Mouse (Mus musculus): ENCODE data around the gene Bbs9. TPM values are rescaled to one million over a fixed set of nuclear protein-coding genes. Genes with fewer than 3 reads are reported as not detected.

Bbs9 gene
- polyA plus RNA-seq, 1 experiment from 2014 or later, result 17.4 TPM

- H3K27me3 ChIP-seq (replicated peaks), result no peaks in the 10 kb centered on the region
- no peak overlapping the region for H3K27ac ChIP-seq (replicated peaks)
- H3K4me2 ChIP-seq, result no peak overlapping the region
- H3K36me3 ChIP-seq, result no peaks in the 10 kb centered on the region
- 0 out of 2 replicates have a peak, but pooled peaks cover 3% of the 10 kb centered on the region for H3K4me1 ChIP-seq
- no peak overlapping the region for H3K4me3 ChIP-seq (replicated peaks)
- no peak for ATAC-seq (ENCODE audit: low FRiP score)
- no peaks in the 10 kb centered on the region for H3K9me3 ChIP-seq (replicated peaks)
- 89% methylated on average over 4 of the region's 4 CpGs for WGBS
- no peak overlapping the region for H3K9ac ChIP-seq (replicated peaks)
Measured at GRCm38 (mm10) chr9:22679485-22679884, 204.0 kb downstream of the Bbs9 start.

GRCm38 (mm10) chr9:22680031-22680430 lies 204.5 kb downstream of the Bbs9 start:
- WGBS, result 54% methylated on average over 12 of the region's 12 CpGs
- no peaks in the 10 kb centered on the region for H3K36me3 ChIP-seq
- no peak overlapping the region for H3K4me2 ChIP-seq
- H3K27ac ChIP-seq (replicated peaks), result no peak overlapping the region
- no peak overlapping the region for H3K4me3 ChIP-seq (replicated peaks)
- no peak for ATAC-seq (ENCODE audit: low FRiP score)
- H3K9ac ChIP-seq (replicated peaks), result no peak overlapping the region
- no peaks in the 10 kb centered on the region for H3K9me3 ChIP-seq (replicated peaks)
- no peaks in the 10 kb centered on the region for H3K27me3 ChIP-seq (replicated peaks)
- 0 out of 2 replicates have a peak, but pooled peaks cover 3% of the 10 kb centered on the region for H3K4me1 ChIP-seq

- WGBS, result 38% methylated on average over 1 of the region's 1 CpGs
- H3K4me3 ChIP-seq (replicated peaks), result no peak overlapping the region
- no peak for ATAC-seq (ENCODE audit: low FRiP score)
- H3K4me2 ChIP-seq, result no peak overlapping the region
- H3K27ac ChIP-seq (replicated peaks), result no peak overlapping the region
- no peaks in the 10 kb centered on the region for H3K27me3 ChIP-seq (replicated peaks)
- H3K4me1 ChIP-seq, result 0 out of 2 replicates have a peak, but pooled peaks cover 3% of the 10 kb centered on the region
- no peaks in the 10 kb centered on the region for H3K9me3 ChIP-seq (replicated peaks)
- H3K9ac ChIP-seq (replicated peaks), result no peak overlapping the region
- no peaks in the 10 kb centered on the region for H3K36me3 ChIP-seq
Measured at GRCm38 (mm10) chr9:22680484-22680883, 205.0 kb downstream of the Bbs9 start.

- H3K4me2 ChIP-seq, result no peak overlapping the region
- 25% methylated on average over 3 of the region's 3 CpGs for WGBS
- no peak for ATAC-seq (ENCODE audit: low FRiP score)
Measured at GRCm38 (mm10) chr9:22683786-22684185, 208.3 kb downstream of the Bbs9 start.

GRCm38 (mm10) chr9:22686765-22687472 lies 211.4 kb downstream of the Bbs9 start:
- Histone ChIP-seq H3K27ac (replicated peaks) (no peak overlapping the region), H3K4me3 (replicated peaks) (no peak overlapping the region), H3K4me2 (no peak overlapping the region), H3K27me3 (replicated peaks) (no peaks in the 10 kb centered on the region), H3K9ac (replicated peaks) (no peak overlapping the region), H3K4me1 (peaks cover 8% of the 10 kb centered on the region; the same call in 1 of the 2 replicates), H3K36me3 (no peaks in the 10 kb centered on the region), H3K9me3 (replicated peaks) (no peaks in the 10 kb centered on the region)
- WGBS, result 83% methylated on average over 6 of the region's 6 CpGs
- ATAC-seq (ENCODE audit: low FRiP score), result no peak

More at GRCm38 (mm10) chr9:22683786-22684185, 208.3 kb downstream of the Bbs9 start:
- no peaks in the 10 kb centered on the region for H3K9me3 ChIP-seq (replicated peaks)
- 0 out of 2 replicates have a peak, but pooled peaks cover 3% of the 10 kb centered on the region for H3K4me1 ChIP-seq
- no peak overlapping the region for H3K27ac ChIP-seq (replicated peaks)
- no peak overlapping the region for H3K4me3 ChIP-seq (replicated peaks)
- no peaks in the 10 kb centered on the region for H3K36me3 ChIP-seq
- no peak overlapping the region for H3K9ac ChIP-seq (replicated peaks)
- no peaks in the 10 kb centered on the region for H3K27me3 ChIP-seq (replicated peaks)

GRCm38 (mm10) chr9:22690234-22690633 lies 214.7 kb downstream of the Bbs9 start:
- ATAC-seq (ENCODE audit: low FRiP score), result peak; percentile 41; the same call in 1 of the 2 replicates
- no peaks in the 10 kb centered on the region for H3K9me3 ChIP-seq (replicated peaks)
- no peak overlapping the region for H3K4me3 ChIP-seq (replicated peaks)
- H3K36me3 ChIP-seq, result no peaks in the 10 kb centered on the region
- H3K4me1 ChIP-seq, result peaks cover 5% of the 10 kb centered on the region; the same call in 1 of the 2 replicates
- H3K9ac ChIP-seq (replicated peaks), result no peak overlapping the region
- H3K4me2 ChIP-seq, result no peak overlapping the region
- WGBS, result 12% methylated on average over 7 of the region's 7 CpGs
- no peak overlapping the region; the same call in 1 of the 2 replicates for H3K27ac ChIP-seq (replicated peaks)
- H3K27me3 ChIP-seq (replicated peaks), result no peaks in the 10 kb centered on the region

- H3K36me3 ChIP-seq, result no peaks in the 10 kb centered on the region
- H3K27ac ChIP-seq (replicated peaks), result no peak overlapping the region
- H3K4me3 ChIP-seq (replicated peaks), result no peak overlapping the region
- WGBS, result 92% methylated on average over 4 of the region's 4 CpGs
- peaks cover 6% of the 10 kb centered on the region for H3K4me1 ChIP-seq
- H3K9ac ChIP-seq (replicated peaks), result no peak overlapping the region
- no peaks in the 10 kb centered on the region for H3K27me3 ChIP-seq (replicated peaks)
- no peak overlapping the region for H3K4me2 ChIP-seq
- ATAC-seq (ENCODE audit: low FRiP score), result no peak
- no peaks in the 10 kb centered on the region for H3K9me3 ChIP-seq (replicated peaks)
Measured at GRCm38 (mm10) chr9:22695392-22695791, 219.9 kb downstream of the Bbs9 start.

GRCm38 (mm10) chr9:22696809-22697374 lies 221.4 kb downstream of the Bbs9 start:
- H3K36me3 ChIP-seq, result no peaks in the 10 kb centered on the region
- H3K9me3 ChIP-seq (replicated peaks), result no peaks in the 10 kb centered on the region
- H3K9ac ChIP-seq (replicated peaks), result no peak overlapping the region
- H3K4me3 ChIP-seq (replicated peaks), result no peak overlapping the region
- ATAC-seq (ENCODE audit: low FRiP score), result no peak
- no peak overlapping the region for H3K4me2 ChIP-seq
- H3K4me1 ChIP-seq, result peaks cover 5% of the 10 kb centered on the region; the same call in 1 of the 2 replicates
- H3K27ac ChIP-seq (replicated peaks), result no peak overlapping the region
- WGBS, result 86% methylated on average over 7 of the region's 7 CpGs
- no peaks in the 10 kb centered on the region for H3K27me3 ChIP-seq (replicated peaks)

- 43% methylated on average over 4 of the region's 4 CpGs for WGBS
- ATAC-seq (ENCODE audit: low FRiP score), result peak; percentile 47
Measured at GRCm38 (mm10) chr9:22697811-22698210, 222.3 kb downstream of the Bbs9 start.

GRCm38 (mm10) chr9:22698501-22698900 lies 223.0 kb downstream of the Bbs9 start:
- peaks cover 5% of the 10 kb centered on the region; the same call in 1 of the 2 replicates for H3K4me1 ChIP-seq
- no peak overlapping the region for H3K4me2 ChIP-seq
- no peaks in the 10 kb centered on the region for H3K27me3 ChIP-seq (replicated peaks)
- H3K9me3 ChIP-seq (replicated peaks), result no peaks in the 10 kb centered on the region
- ATAC-seq (ENCODE audit: low FRiP score), result no peak
- no peaks in the 10 kb centered on the region for H3K36me3 ChIP-seq
- no peak overlapping the region for H3K4me3 ChIP-seq (replicated peaks)
- WGBS, result 15% methylated on average over 1 of the region's 1 CpGs
- H3K9ac ChIP-seq (replicated peaks), result no peak overlapping the region
- no peak overlapping the region for H3K27ac ChIP-seq (replicated peaks)

More at GRCm38 (mm10) chr9:22697811-22698210, 222.3 kb downstream of the Bbs9 start:
- Histone ChIP-seq H3K9me3 (replicated peaks) (no peaks in the 10 kb centered on the region), H3K9ac (replicated peaks) (no peak overlapping the region), H3K27ac (replicated peaks) (no peak overlapping the region), H3K4me3 (replicated peaks) (no peak overlapping the region), H3K27me3 (replicated peaks) (no peaks in the 10 kb centered on the region), H3K4me1 (peaks cover 5% of the 10 kb centered on the region; the same call in 1 of the 2 replicates), H3K36me3 (no peaks in the 10 kb centered on the region), H3K4me2 (no peak overlapping the region)

GRCm38 (mm10) chr9:22702065-22702611 lies 226.6 kb downstream of the Bbs9 start:
- no peak overlapping the region for H3K4me2 ChIP-seq
- no peaks in the 10 kb centered on the region for H3K36me3 ChIP-seq
- no peaks in the 10 kb centered on the region for H3K9me3 ChIP-seq (replicated peaks)
- no peak overlapping the region for H3K4me3 ChIP-seq (replicated peaks)
- no peak overlapping the region for H3K27ac ChIP-seq (replicated peaks)
- no peak for ATAC-seq (ENCODE audit: low FRiP score)
- no peak overlapping the region for H3K9ac ChIP-seq (replicated peaks)
- no peaks in the 10 kb centered on the region for H3K27me3 ChIP-seq (replicated peaks)
- peaks cover 14% of the 10 kb centered on the region for H3K4me1 ChIP-seq
- WGBS, result 74% methylated on average over 1 of the region's 1 CpGs
